Mouse (Mus musculus) heart, embryonic 14.5 days (tissue): Measurements from ENCODE around the gene Myh7b. TPM values are rescaled to one million over a fixed set of nuclear protein-coding genes. Genes with fewer than 3 reads are reported as not detected.

Source experiments
- microRNA counts: library from miRNA; unstranded; fragments of <30 nt; microRNA quantifications from one replicate; lab custom pipeline; 2016
- microRNA-seq: library from miRNA; unstranded; fragments of <30 nt; microRNA quantifications from one replicate; pipeline ENCODE4, GENCODE M21; 2016
- polyA plus RNA-seq: library from polyadenylated mRNA; unstranded; fragments of >200 nt; fragmentation: Nextera tagmentation; extraction: Ambion mirVana; gene quantifications from 2 replicates; pipeline ENCODE4 v1.2.1, GENCODE M21; 2014

Gene Myh7b
- polyA plus RNA-seq, 1 experiment from 2014 or later, result 27.3 TPM

MicroRNA genes within 50 kb of the gene (microRNA counts, 519-probe panel; counts per million panel counts)
- 6,593 counts per million, percentile 91 among the panel's probes with 10 or more counts for microRNA mmu-miR-499 (lab: Ali Mortazavi, UCI)

Small RNA genes lying within 50 kb of the gene (microRNA-seq; reads per million reads assigned to microRNA genes)
- 3,504 reads per million, percentile 88 among the genes with 10 or more reads in this experiment for gene Mir499

Other genes starting within 250 kb of the Myh7b start
- 96.9 and 97.0 TPM in 2 replicates for gene Trp53inp2, start 230.2 kb upstream of the Myh7b start, polyA plus RNA-seq
- 21.1 and 21.9 TPM in 2 replicates for gene Ncoa6, start 137.3 kb upstream of the Myh7b start, polyA plus RNA-seq
- gene Acss2, start 93.3 kb upstream of the Myh7b start, polyA plus RNA-seq, result 18.8 and 19.8 TPM in 2 replicates
- gene Ggt7, start 93.0 kb upstream of the Myh7b start, polyA plus RNA-seq, result 0.76 and 0.85 TPM in 2 replicates
- 22.2 and 23.9 TPM in 2 replicates for gene Gss, start 18.4 kb upstream of the Myh7b start, polyA plus RNA-seq
- gene Trpc4ap, start 81.2 kb downstream of the Myh7b start, polyA plus RNA-seq, result 94.3 and 108 TPM in 2 replicates
- 25.4 and 28.7 TPM in 2 replicates for gene Edem2, start 118.3 kb downstream of the Myh7b start, polyA plus RNA-seq
- gene Gm17581, start 124.7 kb downstream of the Myh7b start, polyA plus RNA-seq, result not detected in 2 replicates
- gene Procr, start 139.9 kb downstream of the Myh7b start, polyA plus RNA-seq, result 6.7 and 8.0 TPM in 2 replicates
- gene Mmp24, start 164.1 kb downstream of the Myh7b start, polyA plus RNA-seq, result not detected in 2 replicates
- gene BC029722, start 208.2 kb downstream of the Myh7b start, polyA plus RNA-seq, result 9.3 and 10.3 TPM in 2 replicates
- 115 and 130 TPM in 2 replicates for gene Eif6, start 215.7 kb downstream of the Myh7b start, polyA plus RNA-seq
- 0.07 and 0.16 TPM in 2 replicates for gene Fam83c, start 223.6 kb downstream of the Myh7b start, polyA plus RNA-seq